Mouse (Mus musculus) spleen, adult 2 months (tissue): Measurements from ENCODE around the gene Pakap.

Experiments used
- CTCF ChIP-seq: fragments of 200-500 bp; IDR thresholded peaks from 2 replicates; pipeline ENCODE4 v1.5.1; 2011; ENCODE audit warnings: mild to moderate bottlenecking, inconsistent platforms; ENCODE audit not compliant: insufficient read depth, insufficient read length, insufficient replicate concordance; ENCODE audit errors: extremely low read depth
- POLR2A ChIP-seq: fragments of 200-500 bp; IDR thresholded peaks from 2 replicates; pipeline ENCODE4 v1.6.1; 2011; ENCODE audit warnings: low read depth, low read length, inconsistent platforms

DNA sequence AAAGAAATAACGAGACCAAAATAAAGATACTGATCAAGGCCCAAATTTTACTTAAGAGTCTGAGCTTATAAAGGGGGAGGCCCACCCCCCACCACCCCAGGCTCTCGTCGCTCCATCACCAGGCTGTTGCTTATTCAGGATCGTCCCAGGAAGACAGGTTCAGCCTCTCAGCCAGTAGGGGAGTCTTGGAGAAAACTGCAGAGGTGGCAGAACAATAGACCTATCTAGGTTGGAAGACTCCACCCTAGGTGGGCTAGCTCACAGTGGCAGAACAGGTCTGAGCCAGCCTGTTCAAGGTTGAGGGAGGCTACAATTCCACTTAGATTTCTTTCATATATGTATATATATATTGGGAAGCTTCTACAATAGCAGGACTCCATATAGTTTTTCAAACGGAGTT is 366.2 kb downstream of the Pakap start:
- TF ChIP-seq CTCF, result no peak
- no peak for TF ChIP-seq POLR2A
